Mouse (Mus musculus) neural tube, embryonic 14.5 days (tissue): ENCODE results near the gene Mtrf1l. TPM values are rescaled to one million over a fixed set of nuclear protein-coding genes. Genes with fewer than 3 reads are reported as not detected.

ENCODE experiments used
- ATAC-seq: fragments of 200-750 bp; cut with Nextera tagmentation; 2 replicates; pipeline ENCODE4 v1.8.0; 2017; ENCODE audit warnings: low read depth, mild to moderate bottlenecking, moderate TSS enrichment, moderate library complexity
- H3K27ac ChIP-seq: fragments of 300-500 bp; sonication (generic); 2 replicates; pipeline ENCODE4 v1.5.1; 2014; ENCODE audit warnings: low read depth, mild to moderate bottlenecking, control low read depth, low read length, moderate library complexity, mixed read lengths
- H3K27me3 ChIP-seq: fragments of 300-500 bp; sonication (generic); 2 replicates; pipeline ENCODE4 v1.6.1; 2014; ENCODE audit warnings: low read length; ENCODE audit not compliant: control insufficient read depth, insufficient read depth
- H3K36me3 ChIP-seq: fragments of 300-500 bp; sonication (generic); 2 replicates; pipeline ENCODE4 v1.6.1; 2014; ENCODE audit warnings: low read length, mixed read lengths; ENCODE audit not compliant: control insufficient read depth, insufficient read depth
- H3K4me1 ChIP-seq: fragments of 300-500 bp; sonication (generic); 2 replicates; pipeline ENCODE4 v1.6.1; 2014; ENCODE audit warnings: low read length; ENCODE audit not compliant: control insufficient read depth, insufficient read depth
- H3K4me2 ChIP-seq: fragments of 300-500 bp; sonication (generic); 2 replicates; pipeline ENCODE4 v1.6.1; 2014; ENCODE audit warnings: mild to moderate bottlenecking, low read depth, low read length, control low read depth
- H3K4me3 ChIP-seq: fragments of 300-500 bp; sonication (generic); 2 replicates; pipeline ENCODE4 v1.5.1; 2014; ENCODE audit warnings: low read depth, low read length, control low read depth, mixed read lengths
- H3K9ac ChIP-seq: fragments of 300-500 bp; sonication (generic); replicated peaks from 2 replicates; pipeline ENCODE4 v1.6.1; 2014; ENCODE audit warnings: low read depth, mild to moderate bottlenecking, control low read depth, low read length, mixed read lengths
- H3K9me3 ChIP-seq: fragments of 300-500 bp; sonication (generic); 2 replicates; pipeline ENCODE4 v1.6.1; 2016; ENCODE audit warnings: low read length; ENCODE audit not compliant: control insufficient read depth
- WGBS: fragments of 180-500 bp; shearing (Covaris S2); extraction: QIAGEN DNeasy Blood & Tissue Kit; methylation state at CpG from one replicate; pipeline ENCODE4 v1.1.7; 2014; 5-methylcytosine and 5-hydroxymethylcytosine counted together
- polyA plus RNA-seq: library from polyadenylated mRNA; unstranded; fragments of >200 nt; fragmentation: Nextera tagmentation; extraction: Ambion mirVana; gene quantifications from 2 replicates; pipeline ENCODE4 v1.2.1, GENCODE M21; 2014

The Mtrf1l gene
- polyA plus RNA-seq, 1 experiment from 2014 or later = 13.1 TPM

DNA sequence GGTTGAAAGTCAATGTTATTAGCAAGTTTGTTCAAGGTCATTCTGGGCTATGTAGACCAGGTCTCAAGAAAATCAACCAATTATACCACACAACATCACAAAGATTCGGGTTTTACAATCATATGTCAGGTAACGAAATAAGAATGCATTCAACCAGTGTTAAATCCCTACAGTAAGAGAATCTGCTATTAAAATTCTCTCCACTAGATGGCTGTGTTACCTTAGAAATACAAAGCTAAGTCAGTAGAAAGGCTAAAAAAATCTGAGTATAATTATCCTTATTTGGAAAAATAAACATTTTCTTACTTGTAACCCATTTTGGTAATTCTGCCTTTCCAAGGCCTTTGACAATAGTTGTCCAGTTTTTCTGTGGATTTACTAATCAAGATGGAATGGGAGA lies 23.2 kb upstream of the Mtrf1l start:
- Histone ChIP-seq H3K27me3 (no peaks in the 10 kb centered on the region), H3K4me1 (no peaks in the 10 kb centered on the region), H3K4me2 (no peak overlapping the region), H3K9ac (no peak overlapping the region), H3K4me3 (no peak overlapping the region), H3K9me3 (no peaks in the 10 kb centered on the region), H3K36me3 (no peaks in the 10 kb centered on the region), H3K27ac (no peak overlapping the region)
- ATAC-seq = no peak
- 36% methylated on average over 2 of the region's 2 CpGs for WGBS

- Histone ChIP-seq H3K4me1 (no peaks in the 10 kb centered on the region), H3K27me3 (no peaks in the 10 kb centered on the region), H3K36me3 (no peaks in the 10 kb centered on the region), H3K4me2 (no peak overlapping the region), H3K9me3 (no peaks in the 10 kb centered on the region), H3K4me3 (no peak overlapping the region), H3K27ac (no peak overlapping the region), H3K9ac (no peak overlapping the region)
- WGBS = 72% methylated on average over 4 of the region's 4 CpGs
- 0 out of 2 replicates have a peak, but pooled peaks have one; percentile 45 for ATAC-seq
Measured at GRCm38 (mm10) chr10:5841369-5841768, 17.7 kb upstream of the Mtrf1l start.

DNA sequence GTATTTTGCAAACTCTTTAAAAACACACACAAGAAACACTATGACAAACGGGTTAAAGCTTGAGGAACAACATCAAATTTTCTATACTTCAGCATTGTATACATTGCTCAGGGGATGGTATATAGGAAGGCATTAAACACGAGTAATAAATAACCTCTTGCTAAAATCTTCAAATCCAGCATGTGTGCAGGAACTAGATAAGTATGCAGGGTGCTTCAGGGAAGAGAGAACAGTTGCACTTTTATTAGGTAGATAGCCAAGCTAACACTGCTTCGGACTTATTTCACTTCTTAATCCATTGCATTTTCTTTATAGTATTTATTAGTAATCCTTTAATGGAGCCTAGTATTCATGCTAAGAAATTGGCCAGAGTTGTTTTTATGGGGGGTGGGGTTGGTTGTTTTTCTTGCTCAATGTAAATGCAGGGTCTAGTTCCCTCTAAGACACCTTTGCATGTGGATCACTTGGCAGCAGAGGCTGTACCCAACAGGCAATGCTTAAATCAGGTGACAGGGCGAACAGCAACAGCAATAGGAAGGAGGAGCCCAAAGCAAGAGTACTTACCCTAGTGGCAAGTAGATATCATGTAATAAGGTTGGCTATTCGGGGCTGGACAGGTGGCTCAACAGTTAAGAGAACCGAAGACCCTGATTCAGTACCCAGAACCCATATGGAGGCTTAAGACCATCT lies 2.8 kb upstream of the Mtrf1l start:
- H3K4me1 ChIP-seq = peaks cover 9% of the 10 kb centered on the region
- 81% methylated on average over 6 of the region's 6 CpGs for WGBS

DNA sequence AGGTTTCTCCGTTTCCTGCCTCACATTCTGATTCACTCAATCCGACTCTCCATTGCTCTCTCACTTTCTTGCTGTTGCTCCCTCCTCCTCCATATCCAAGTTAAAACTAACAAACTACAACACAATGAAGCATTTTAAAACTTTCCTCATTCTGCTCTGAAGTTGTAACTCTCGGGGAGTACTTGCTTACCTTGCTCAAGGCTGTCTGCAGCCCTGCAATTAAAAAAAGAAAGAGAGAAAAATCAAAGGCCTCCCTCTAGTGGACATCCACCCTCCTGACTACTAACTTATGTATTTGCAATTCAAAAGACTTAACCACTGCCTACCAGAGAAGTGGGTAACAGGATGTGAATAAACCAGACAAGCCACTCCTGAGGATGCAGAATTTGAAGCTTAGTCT lies 1.1 kb upstream of the Mtrf1l start:
- Histone ChIP-seq H3K9me3 (no peaks in the 10 kb centered on the region), H3K4me3 (peak overlapping the region; percentile 91), H3K27me3 (no peaks in the 10 kb centered on the region), H3K4me2 (peak overlapping the region; percentile 69), H3K27ac (no peak overlapping the region; the same call in 1 of the 2 replicates), H3K9ac (no peak overlapping the region), H3K36me3 (peaks cover under 1% of the 10 kb centered on the region; the same call in 1 of the 2 replicates), H3K4me1 (peaks cover 9% of the 10 kb centered on the region)
- peak; percentile 12; the same call in 1 of the 2 replicates for ATAC-seq
- 0% methylated on average over 3 of the region's 3 CpGs for WGBS

More for the DNA sequence above, 2.8 kb upstream of the Mtrf1l start:
- Histone ChIP-seq H3K4me2 (no peak overlapping the region), H3K27me3 (no peaks in the 10 kb centered on the region), H3K36me3 (no peaks in the 10 kb centered on the region), H3K27ac (no peak overlapping the region), H3K4me3 (no peak overlapping the region), H3K9ac (no peak overlapping the region), H3K9me3 (no peaks in the 10 kb centered on the region)
- ATAC-seq = no peak

DNA sequence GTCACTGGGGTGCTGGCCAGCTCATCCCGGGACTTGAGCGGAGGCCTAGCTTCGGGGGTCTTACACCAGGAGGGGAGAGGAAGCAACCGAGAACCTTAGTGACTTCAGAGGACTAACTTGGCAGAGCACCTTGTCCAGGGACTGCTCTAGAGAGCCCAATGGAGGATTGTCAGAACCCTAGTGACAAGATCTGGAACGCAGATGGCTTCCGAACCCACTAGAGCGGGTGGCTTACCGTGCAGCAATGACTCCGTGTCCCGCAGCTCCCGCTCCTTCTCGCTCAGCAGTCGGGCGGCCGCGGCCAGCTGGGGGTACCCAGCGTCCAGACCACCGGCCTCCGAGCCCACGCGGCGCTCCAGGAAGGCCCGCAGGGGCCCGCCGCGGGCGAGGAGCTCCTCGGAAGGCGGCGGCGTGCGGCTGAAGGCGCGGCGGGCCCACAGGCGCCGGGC lies 395 bp downstream of the Mtrf1l start:
- H3K4me1 ChIP-seq = peaks cover 9% of the 10 kb centered on the region
- peak overlapping the region; percentile 69 for H3K4me2 ChIP-seq
- no peak for ATAC-seq
- H3K27ac ChIP-seq = peak overlapping the region; percentile 64
- WGBS = under 1% methylated on average over 37 of the region's 37 CpGs
- peak overlapping the region; percentile 86 for H3K9ac ChIP-seq
- H3K27me3 ChIP-seq = no peaks in the 10 kb centered on the region
- no peaks in the 10 kb centered on the region for H3K9me3 ChIP-seq
- peak overlapping the region; percentile 91 for H3K4me3 ChIP-seq
- H3K36me3 ChIP-seq = peaks cover 12% of the 10 kb centered on the region

DNA sequence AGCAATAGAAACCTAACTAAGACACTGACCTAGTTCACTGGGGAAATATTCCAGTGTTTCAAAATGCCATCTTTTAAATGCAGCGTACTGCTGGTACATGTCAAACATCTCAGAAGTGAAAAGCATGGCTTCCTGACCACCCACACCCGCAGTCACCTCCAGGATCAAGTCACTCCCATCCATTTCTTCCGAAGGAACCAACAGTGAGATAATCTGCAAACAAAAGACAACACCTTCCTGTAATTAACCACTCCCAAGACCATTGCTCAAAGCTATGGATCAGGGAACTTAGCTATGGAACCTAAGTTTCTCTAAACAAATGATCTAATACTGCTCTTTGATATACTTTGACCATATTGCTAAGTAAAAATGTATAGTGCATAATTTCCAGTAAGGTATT lies 4.9 kb downstream of the Mtrf1l start:
- H3K27me3 ChIP-seq = no peaks in the 10 kb centered on the region
- 96% methylated on average over 3 of the region's 3 CpGs for whole genome bisulfite sequencing
- no peak overlapping the region for H3K9ac ChIP-seq
- no peak overlapping the region for H3K4me3 ChIP-seq
- H3K4me2 ChIP-seq = no peak overlapping the region
- H3K27ac ChIP-seq = no peak overlapping the region
- H3K4me1 ChIP-seq = peaks cover 9% of the 10 kb centered on the region
- ATAC-seq = no peak
- H3K36me3 ChIP-seq = peaks cover 25% of the 10 kb centered on the region
- H3K9me3 ChIP-seq = no peaks in the 10 kb centered on the region

GRCm38 (mm10) chr10:5815968-5816367 lies 7.7 kb downstream of the Mtrf1l start:
- ATAC-seq = no peak
- Histone ChIP-seq H3K4me1 (no peaks in the 10 kb centered on the region), H3K27me3 (no peaks in the 10 kb centered on the region), H3K36me3 (peaks cover 46% of the 10 kb centered on the region), H3K9ac (no peak overlapping the region), H3K27ac (no peak overlapping the region), H3K4me3 (no peak overlapping the region), H3K9me3 (no peaks in the 10 kb centered on the region), H3K4me2 (no peak overlapping the region)
- WGBS = 97% methylated on average over 2 of the region's 2 CpGs

GRCm38 (mm10) chr10:5813724-5814123 lies 10.0 kb downstream of the Mtrf1l start:
- no peak for ATAC-seq
- H3K4me3 ChIP-seq = no peak overlapping the region
- H3K27ac ChIP-seq = no peak overlapping the region
- no peaks in the 10 kb centered on the region for H3K9me3 ChIP-seq
- 93% methylated on average over 11 of the region's 11 CpGs for WGBS
- no peak overlapping the region for H3K9ac ChIP-seq
- H3K4me2 ChIP-seq = no peak overlapping the region
- no peaks in the 10 kb centered on the region for H3K4me1 ChIP-seq
- H3K27me3 ChIP-seq = no peaks in the 10 kb centered on the region
- peaks cover 38% of the 10 kb centered on the region for H3K36me3 ChIP-seq

DNA sequence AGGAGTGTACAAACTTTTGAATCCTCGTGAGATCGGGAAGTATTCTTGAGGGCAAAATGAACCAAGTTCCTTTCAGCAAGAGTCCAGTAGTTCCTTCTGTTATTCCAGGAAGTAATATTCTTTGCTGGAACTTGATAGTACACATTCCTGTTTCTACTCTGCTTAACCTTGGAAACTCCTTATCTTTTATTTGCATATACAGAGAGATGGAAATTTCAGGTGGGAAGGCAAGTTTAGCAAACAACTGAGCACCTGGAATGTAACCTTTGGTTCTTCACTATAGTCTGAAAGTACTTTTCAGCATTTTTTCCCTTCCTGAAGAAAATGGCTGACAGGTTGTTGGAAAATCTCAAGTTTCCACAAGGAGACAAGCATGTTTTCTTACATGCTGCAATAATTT lies 16.0 kb downstream of the Mtrf1l start:
- H3K27me3 ChIP-seq = no peaks in the 10 kb centered on the region
- no peak overlapping the region for H3K4me2 ChIP-seq
- H3K9ac ChIP-seq = no peak overlapping the region
- no peak overlapping the region for H3K4me3 ChIP-seq
- no peaks in the 10 kb centered on the region for H3K9me3 ChIP-seq
- peaks cover 15% of the 10 kb centered on the region for H3K4me1 ChIP-seq
- H3K36me3 ChIP-seq = peaks cover 11% of the 10 kb centered on the region
- no peak overlapping the region for H3K27ac ChIP-seq
- 90% methylated on average over 2 of the region's 2 CpGs for WGBS
- ATAC-seq = no peak
